Mouse (Mus musculus) adipocyte (in vitro differentiated cells): Measurements from ENCODE around the gene Gstm1.
A peak's percentile ranks its signal among the peaks of the same experiment; 100 is the strongest.
"Not testable (repeated sequence)": the region's sequence is repeated elsewhere in the genome, so short reads cannot be mapped to it uniquely, and the experiment has no call there.

Experiments used
- DNase-seq: peaks from one replicate; pipeline ENCODE4 v3.0.0-alpha.2; 2016; ENCODE audit warnings: low spot score

The Gstm1 gene

GRCm38 (mm10) chr3:108017473-108018189 lies at the start of gene Gstm1:
Gene Gstm1, minus strand, starts transcription at chr3:108017973.
- peak; percentile 97 for DNase-seq

- no peak for DNase-seq
These were observed 49.7 kb upstream of the Gstm1 start for GRCm38 (mm10) chr3:108067370-108067934.

GRCm38 (mm10) chr3:108065551-108065950 lies 47.8 kb upstream of the Gstm1 start:
- DNase-seq = no peak

- DNase-seq = no peak
These were observed 46.9 kb upstream of the Gstm1 start for GRCm38 (mm10) chr3:108064672-108065071.

GRCm38 (mm10) chr3:108062648-108063047 lies 44.9 kb upstream of the Gstm1 start:
- DNase-seq = no peak

- DNase-seq = peak; percentile 74
These were observed 43.6 kb upstream of the Gstm1 start for GRCm38 (mm10) chr3:108061420-108061819.

GRCm38 (mm10) chr3:108050493-108050892 lies 32.7 kb upstream of the Gstm1 start:
- DNase-seq = no peak

- DNase-seq = no peak
These were observed 30.5 kb upstream of the Gstm1 start for GRCm38 (mm10) chr3:108048306-108048705.

- no peak for DNase-seq
These were observed 29.3 kb upstream of the Gstm1 start for GRCm38 (mm10) chr3:108046944-108047655.

GRCm38 (mm10) chr3:108044394-108045140 lies 26.8 kb upstream of the Gstm1 start, which contains the start of gene Gstm4:
Gene Gstm4, minus strand, starts transcription at chr3:108044894.
- no peak for DNase-seq

GRCm38 (mm10) chr3:108033156-108033555 lies 15.4 kb upstream of the Gstm1 start:
- DNase-seq = no peak

- no peak for DNase-seq
These were observed 14.3 kb upstream of the Gstm1 start for GRCm38 (mm10) chr3:108032113-108032512.

GRCm38 (mm10) chr3:108028641-108029365 lies 11.0 kb upstream of the Gstm1 start:
- DNase-seq = no peak

- DNase-seq = no peak
These were observed 8.8 kb upstream of the Gstm1 start for GRCm38 (mm10) chr3:108026597-108026996.

GRCm38 (mm10) chr3:108026049-108026448 lies 8.3 kb upstream of the Gstm1 start:
- DNase-seq = peak; percentile 44

- DNase-seq = no peak
These were observed 7.5 kb upstream of the Gstm1 start for GRCm38 (mm10) chr3:108025318-108025717.

- DNase-seq = peak; percentile 27
These were observed 4.9 kb upstream of the Gstm1 start for GRCm38 (mm10) chr3:108022650-108023049.

- DNase-seq = not testable (repeated sequence)
These were observed 2.7 kb upstream of the Gstm1 start for GRCm38 (mm10) chr3:108020351-108021022.

- not testable (repeated sequence) for DNase-seq
These were observed 1.5 kb upstream of the Gstm1 start for GRCm38 (mm10) chr3:108019226-108019625.

- no peak for DNase-seq
These were observed 532 bp upstream of the Gstm1 start for GRCm38 (mm10) chr3:108018190-108018820.
